Mouse (Mus musculus): Measurements from ENCODE around the gene Ppp1r27. TPM values are rescaled to one million over a fixed set of nuclear protein-coding genes. Genes with fewer than 3 reads are reported as not detected.
A peak's percentile ranks its signal among the peaks of the same experiment; 100 is the strongest.
"Not testable (repeated sequence)": the region's sequence is repeated elsewhere in the genome, so short reads cannot be mapped to it uniquely, and the experiment has no call there.

The Ppp1r27 gene
- polyA plus RNA-seq, 1 experiment from 2014 or later = not detected

- H3K36me3 ChIP-seq (ENCODE audit: control insufficient read depth, insufficient read depth, low read length) = no peaks in the 10 kb centered on the region
- DNase-seq (no peak), ATAC-seq (ENCODE audit: low FRiP score, low TSS enrichment) (no peak)
- WGBS = 82% methylated on average over 6 of the region's 6 CpGs
- no peak overlapping the region for H3K27ac ChIP-seq (replicated peaks; ENCODE audit: low read depth, low read length)
- no peak overlapping the region for H3K9ac ChIP-seq (replicated peaks; ENCODE audit: low read length)
- H3K4me3 ChIP-seq (replicated peaks; ENCODE audit: low read depth, low read length) = no peak overlapping the region
- no peaks in the 10 kb centered on the region for H3K9me3 ChIP-seq (ENCODE audit: control insufficient read depth, low read length)
- H3K27me3 ChIP-seq (ENCODE audit: control insufficient read depth, insufficient read depth, low read length) = no peaks in the 10 kb centered on the region
- H3K4me1 ChIP-seq (ENCODE audit: control insufficient read depth, insufficient read depth, low read length) = no peaks in the 10 kb centered on the region
- no peak overlapping the region for H3K4me2 ChIP-seq (ENCODE audit: low read length)
Measured at GRCm38 (mm10) chr11:120518558-120518957, 32.4 kb downstream of the Ppp1r27 start.

GRCm38 (mm10) chr11:120518027-120518426, 32.9 kb downstream of the Ppp1r27 start:
- H3K9me3 ChIP-seq (ENCODE audit: control insufficient read depth, low read length) = no peaks in the 10 kb centered on the region
- H3K4me3 ChIP-seq (replicated peaks; ENCODE audit: low read depth, low read length) = no peak overlapping the region
- no peak overlapping the region for H3K9ac ChIP-seq (replicated peaks; ENCODE audit: low read length)
- no peaks in the 10 kb centered on the region for H3K36me3 ChIP-seq (ENCODE audit: control insufficient read depth, insufficient read depth, low read length)
- ATAC-seq (ENCODE audit: low FRiP score, low TSS enrichment) (no peak), DNase-seq (no peak)
- H3K27me3 ChIP-seq (ENCODE audit: control insufficient read depth, insufficient read depth, low read length) = no peaks in the 10 kb centered on the region
- no peak overlapping the region for H3K27ac ChIP-seq (replicated peaks; ENCODE audit: low read depth, low read length)
- 74% methylated on average over 6 of the region's 6 CpGs for WGBS
- H3K4me2 ChIP-seq (ENCODE audit: low read length) = no peak overlapping the region
- H3K4me1 ChIP-seq (ENCODE audit: control insufficient read depth, insufficient read depth, low read length) = no peaks in the 10 kb centered on the region

GRCm38 (mm10) chr11:120517147-120517546, 33.8 kb downstream of the Ppp1r27 start:
- no peaks in the 10 kb centered on the region for H3K9me3 ChIP-seq (ENCODE audit: control insufficient read depth, low read length)
- ATAC-seq (ENCODE audit: low FRiP score, low TSS enrichment) (no peak), DNase-seq (no peak)
- H3K4me1 ChIP-seq (ENCODE audit: control insufficient read depth, insufficient read depth, low read length) = no peaks in the 10 kb centered on the region
- no peak overlapping the region for H3K9ac ChIP-seq (replicated peaks; ENCODE audit: low read length)
- no peaks in the 10 kb centered on the region for H3K36me3 ChIP-seq (ENCODE audit: control insufficient read depth, insufficient read depth, low read length)
- no peak overlapping the region for H3K4me2 ChIP-seq (ENCODE audit: low read length)
- H3K27me3 ChIP-seq (ENCODE audit: control insufficient read depth, insufficient read depth, low read length) = no peaks in the 10 kb centered on the region
- H3K27ac ChIP-seq (replicated peaks; ENCODE audit: low read depth, low read length) = no peak overlapping the region
- no peak overlapping the region for H3K4me3 ChIP-seq (replicated peaks; ENCODE audit: low read depth, low read length)
- WGBS = 67% methylated on average over 4 of the region's 4 CpGs

GRCm38 (mm10) chr11:120515611-120516010, 35.3 kb downstream of the Ppp1r27 start:
- H3K9ac ChIP-seq (replicated peaks; ENCODE audit: low read length) = no peak overlapping the region; the same call in 1 of the 2 replicates
- no peak; the same call in 1 of the 2 replicates for ATAC-seq (ENCODE audit: low FRiP score, low TSS enrichment)

GRCm38 (mm10) chr11:120514262-120514661, 36.7 kb downstream of the Ppp1r27 start:
- DNase-seq; H3K4me2 ChIP-seq (ENCODE audit: low read length); H3K27ac ChIP-seq (replicated peaks; ENCODE audit: low read depth, low read length); H3K9ac ChIP-seq (replicated peaks; ENCODE audit: low read length); H3K27me3 ChIP-seq (ENCODE audit: control insufficient read depth, insufficient read depth, low read length); H3K4me1 ChIP-seq (ENCODE audit: control insufficient read depth, insufficient read depth, low read length); ATAC-seq (ENCODE audit: low FRiP score, low TSS enrichment); H3K4me3 ChIP-seq (replicated peaks; ENCODE audit: low read depth, low read length); H3K9me3 ChIP-seq (ENCODE audit: control insufficient read depth, low read length); H3K36me3 ChIP-seq (ENCODE audit: control insufficient read depth, insufficient read depth, low read length): not testable (repeated sequence)
- 92% methylated on average over 2 of the region's 2 CpGs for WGBS

More at GRCm38 (mm10) chr11:120515611-120516010, 35.3 kb downstream of the Ppp1r27 start:
- Histone ChIP-seq H3K4me2 (ENCODE audit: low read length) (no peak overlapping the region), H3K4me3 (replicated peaks; ENCODE audit: low read depth, low read length) (no peak overlapping the region), H3K27ac (replicated peaks; ENCODE audit: low read depth, low read length) (no peak overlapping the region), H3K27me3 (ENCODE audit: control insufficient read depth, insufficient read depth, low read length) (no peaks in the 10 kb centered on the region), H3K36me3 (ENCODE audit: control insufficient read depth, insufficient read depth, low read length) (no peaks in the 10 kb centered on the region), H3K4me1 (ENCODE audit: control insufficient read depth, insufficient read depth, low read length) (peaks cover 2% of the 10 kb centered on the region; the same call in 1 of the 2 replicates), H3K9me3 (ENCODE audit: control insufficient read depth, low read length) (no peaks in the 10 kb centered on the region)
- WGBS = 19% methylated on average over 17 of the region's 17 CpGs
- peak; percentile 87 for DNase-seq

- Histone ChIP-seq H3K27ac (replicated peaks; ENCODE audit: low read depth, low read length) (no peak overlapping the region), H3K36me3 (ENCODE audit: control insufficient read depth, insufficient read depth, low read length) (no peaks in the 10 kb centered on the region), H3K4me1 (ENCODE audit: control insufficient read depth, insufficient read depth, low read length) (peaks cover 6% of the 10 kb centered on the region; the same call in 1 of the 2 replicates), H3K27me3 (ENCODE audit: control insufficient read depth, insufficient read depth, low read length) (no peaks in the 10 kb centered on the region), H3K4me3 (replicated peaks; ENCODE audit: low read depth, low read length) (no peak overlapping the region), H3K9me3 (ENCODE audit: control insufficient read depth, low read length) (no peaks in the 10 kb centered on the region), H3K9ac (replicated peaks; ENCODE audit: low read length) (no peak overlapping the region), H3K4me2 (ENCODE audit: low read length) (no peak overlapping the region)
- WGBS = 59% methylated on average over 6 of the region's 6 CpGs
- ATAC-seq (ENCODE audit: low FRiP score, low TSS enrichment) (no peak), DNase-seq (no peak)
Measured at GRCm38 (mm10) chr11:120512790-120513453, 38.0 kb downstream of the Ppp1r27 start.

- Histone ChIP-seq H3K9me3 (ENCODE audit: control insufficient read depth, low read length) (no peaks in the 10 kb centered on the region), H3K36me3 (ENCODE audit: control insufficient read depth, insufficient read depth, low read length) (no peaks in the 10 kb centered on the region), H3K27me3 (ENCODE audit: control insufficient read depth, insufficient read depth, low read length) (no peaks in the 10 kb centered on the region), H3K4me1 (ENCODE audit: control insufficient read depth, insufficient read depth, low read length) (peaks cover 6% of the 10 kb centered on the region; the same call in 1 of the 2 replicates), H3K27ac (replicated peaks; ENCODE audit: low read depth, low read length) (no peak overlapping the region), H3K9ac (replicated peaks; ENCODE audit: low read length) (peak overlapping the region; percentile 31; the same call in 1 of the 2 replicates), H3K4me3 (replicated peaks; ENCODE audit: low read depth, low read length) (0 out of 2 replicates have a peak overlapping the region, but pooled peaks have one; percentile 7), H3K4me2 (ENCODE audit: low read length) (peak overlapping the region; percentile 41)
- ATAC-seq (ENCODE audit: low FRiP score, low TSS enrichment) = no peak
- 3% methylated on average over 16 of the region's 16 CpGs for WGBS
- peak; percentile 51 for DNase-seq
Measured at GRCm38 (mm10) chr11:120510375-120511030, 40.4 kb downstream of the Ppp1r27 start.

- Histone ChIP-seq H3K9ac (replicated peaks; ENCODE audit: low read length) (no peak overlapping the region), H3K27me3 (ENCODE audit: control insufficient read depth, insufficient read depth, low read length) (no peaks in the 10 kb centered on the region), H3K27ac (replicated peaks; ENCODE audit: low read depth, low read length) (no peak overlapping the region), H3K36me3 (ENCODE audit: control insufficient read depth, insufficient read depth, low read length) (no peaks in the 10 kb centered on the region), H3K4me3 (replicated peaks; ENCODE audit: low read depth, low read length) (no peak overlapping the region), H3K4me2 (ENCODE audit: low read length) (no peak overlapping the region), H3K4me1 (ENCODE audit: control insufficient read depth, insufficient read depth, low read length) (peaks cover 6% of the 10 kb centered on the region; the same call in 1 of the 2 replicates), H3K9me3 (ENCODE audit: control insufficient read depth, low read length) (no peaks in the 10 kb centered on the region)
- no peak for ATAC-seq (ENCODE audit: low FRiP score, low TSS enrichment)
- no peak for DNase-seq
- 29% methylated on average over 4 of the region's 4 CpGs for WGBS
Measured at GRCm38 (mm10) chr11:120509940-120510339, 41.0 kb downstream of the Ppp1r27 start.
